Mouse (Mus musculus) bone marrow, adult 2 months (tissue): ENCODE measurements around the gene Hyal1. TPM values are rescaled to one million over a fixed set of nuclear protein-coding genes. Genes with fewer than 3 reads are reported as not detected.
A peak's percentile ranks its signal among the peaks of the same experiment; 100 is the strongest.

ENCODE experiments used
- H3K27ac ChIP-seq: fragments of 200-500 bp; 2 replicates; pipeline ENCODE4 v1.5.1; 2012; ENCODE audit warnings: low read depth, mild to moderate bottlenecking, control low read depth, inconsistent platforms, low read length; ENCODE audit not compliant: control insufficient read depth, poor library complexity, insufficient read depth
- H3K4me1 ChIP-seq: fragments of 200-500 bp; 2 replicates; pipeline ENCODE4 v1.6.1; 2011; ENCODE audit warnings: low read length; ENCODE audit not compliant: control insufficient read depth, insufficient read depth
- H3K4me3 ChIP-seq: fragments of 200-500 bp; replicated peaks from 2 replicates; pipeline ENCODE3; 2011; ENCODE audit warnings: mild to moderate bottlenecking, low read depth, low read length, control low read depth; ENCODE audit not compliant: control insufficient read depth
- CTCF ChIP-seq: fragments of 200-500 bp; IDR thresholded peaks from 2 replicates; pipeline ENCODE4 v1.5.1; 2011; ENCODE audit warnings: low read length, control low read depth; ENCODE audit not compliant: control insufficient read depth, insufficient read depth
- POLR2A ChIP-seq: fragments of 200-500 bp; IDR thresholded peaks from 2 replicates; pipeline ENCODE4 v1.6.1; 2011; ENCODE audit warnings: low read depth, mild to moderate bottlenecking, control low read depth, low read length, borderline replicate concordance; ENCODE audit not compliant: control insufficient read depth
- WGBS: fragments of 180-500 bp; shearing (Covaris S2); methylation state at CpG from one replicate; pipeline ENCODE4 v1.1.7; 2018; 5-methylcytosine and 5-hydroxymethylcytosine counted together
- polyA plus RNA-seq: library from polyadenylated mRNA; stranded (reverse); fragments of >200 nt; gene quantifications from 2 replicates; pipeline ENCODE4 v1.2.4, GENCODE M21; 2011; ENCODE audit warnings: low replicate concordance; ENCODE audit not compliant: missing spikeins, insufficient read depth, insufficient read length

Hyal1 gene
- polyA plus RNA-seq, 1 experiment, result 8.5 TPM

GRCm38 (mm10) chr9:107547957-107548356 lies 28.8 kb upstream of the Hyal1 start:
- 69% methylated on average over 5 of the region's 5 CpGs for WGBS

GRCm38 (mm10) chr9:107548820-107549219 lies 27.9 kb upstream of the Hyal1 start:
- 89% methylated on average over 10 of the region's 10 CpGs for WGBS
- Histone ChIP-seq H3K4me1 (peaks cover 13% of the 10 kb centered on the region; the same call in 1 of the 2 replicates), H3K27ac (no peak overlapping the region), H3K4me3 (no peak overlapping the region)
- TF ChIP-seq POLR2A (no peak), CTCF (no peak)

More at GRCm38 (mm10) chr9:107547957-107548356, 28.8 kb upstream of the Hyal1 start:
- Histone ChIP-seq H3K27ac (no peak overlapping the region), H3K4me1 (peaks cover 13% of the 10 kb centered on the region; the same call in 1 of the 2 replicates), H3K4me3 (no peak overlapping the region)
- TF ChIP-seq CTCF, result no peak
- no peak for TF ChIP-seq POLR2A

GRCm38 (mm10) chr9:107549297-107550074 lies 27.2 kb upstream of the Hyal1 start:
- TF ChIP-seq POLR2A (no peak), CTCF (no peak)
- Histone ChIP-seq H3K27ac (no peak overlapping the region), H3K4me1 (peaks cover 13% of the 10 kb centered on the region; the same call in 1 of the 2 replicates), H3K4me3 (no peak overlapping the region)
- 86% methylated on average over 20 of the region's 20 CpGs for WGBS

- no peak for TF ChIP-seq POLR2A
- no peak for TF ChIP-seq CTCF
- Histone ChIP-seq H3K4me1 (peaks cover 13% of the 10 kb centered on the region; the same call in 1 of the 2 replicates), H3K4me3 (no peak overlapping the region), H3K27ac (no peak overlapping the region; the same call in 1 of the 2 replicates)
- 60% methylated on average over 23 of the region's 23 CpGs for WGBS
These were observed 26.1 kb upstream of the Hyal1 start for GRCm38 (mm10) chr9:107550491-107551116.

- peaks cover 13% of the 10 kb centered on the region; the same call in 1 of the 2 replicates for H3K4me1 ChIP-seq
- TF ChIP-seq CTCF (no peak), POLR2A (0 out of 2 replicates have a peak, but pooled peaks have one; percentile 31)
- 2% methylated on average over 63 of the region's 63 CpGs for WGBS
- peak within 1 kb of the TSS; percentile 68 for H3K27ac ChIP-seq
- H3K4me3 ChIP-seq, result peak within 1 kb of the TSS; percentile 57
These were observed 25.4 kb upstream of the Hyal1 start, which contains the start of gene Rassf1 for GRCm38 (mm10) chr9:107551117-107551889. Rassf1 (plus strand) TSS chr9:107551555.

- H3K27ac ChIP-seq, result no peak overlapping the region
- peaks cover 13% of the 10 kb centered on the region for H3K4me1 ChIP-seq
- 43% methylated on average over 8 of the region's 8 CpGs for WGBS
- TF ChIP-seq POLR2A (no peak), CTCF (no peak)
- H3K4me3 ChIP-seq, result peak overlapping the region; percentile 57
These were observed 24.8 kb upstream of the Hyal1 start for GRCm38 (mm10) chr9:107551890-107552355.

- 75% methylated on average over 5 of the region's 5 CpGs for WGBS
- Histone ChIP-seq H3K4me1 (peaks cover 12% of the 10 kb centered on the region), H3K4me3 (no peak overlapping the region), H3K27ac (no peak overlapping the region)
- no peak for TF ChIP-seq CTCF
These were observed 23.9 kb upstream of the Hyal1 start for GRCm38 (mm10) chr9:107552690-107553393.
